Mouse (Mus musculus): ENCODE data around the gene 9130204L05Rik. TPM values are rescaled to one million over a fixed set of nuclear protein-coding genes. Genes with fewer than 3 reads are reported as not detected.

9130204L05Rik gene
- total RNA-seq (2021), result not detected

DNA sequence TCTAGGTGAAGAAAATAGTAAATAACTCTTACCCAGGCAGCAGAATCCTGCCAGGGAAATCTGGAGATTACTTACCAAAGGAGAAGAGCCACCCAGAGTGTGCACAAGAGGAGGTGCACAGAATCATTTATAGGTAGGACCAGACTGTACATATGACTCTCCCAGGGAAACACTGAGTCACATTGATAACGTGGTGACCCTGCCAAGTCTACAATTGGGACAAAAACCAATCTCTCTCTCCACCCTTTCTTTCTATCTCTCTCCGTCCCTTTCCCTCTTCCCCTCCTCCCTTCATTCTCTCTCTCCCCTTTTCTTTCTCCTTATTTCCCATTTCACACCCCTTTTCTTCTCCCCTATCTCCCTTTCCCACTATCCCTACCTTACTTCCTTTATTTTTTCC lies at the start of gene 9130204L05Rik:
9130204L05Rik (minus strand) TSS at position 101 of the 400 bp plus-strand sequence.
- intact Hi-C loops (cut with DNase I), result no loop called here
- no peak for DNase-seq

GRCm38 (mm10) chr3:91108696-91109095 lies 18.1 kb upstream of the 9130204L05Rik start:
- intact Hi-C loops (cut with DNase I), result no loop called here
- no peak for DNase-seq

GRCm38 (mm10) chr3:91059211-91059610 lies 31.4 kb downstream of the 9130204L05Rik start:
- DNase-seq, result no peak
- intact Hi-C loops (cut with DNase I), result no loop called here

GRCm38 (mm10) chr3:91052654-91053053 lies 37.9 kb downstream of the 9130204L05Rik start:
- intact Hi-C loops (cut with DNase I), result no loop called here
- no peak for DNase-seq

Data from left cerebral cortex, postnatal 4 days (tissue).